Mouse (Mus musculus): ENCODE data around the gene Ifna13.

Gene Ifna13

GRCm38 (mm10) chr4:88644359-88644758 is at the start of gene Ifna13:
Gene Ifna13 (minus strand): TSS chr4:88644459.
- DNase-seq (ENCODE audit: low read depth in 2 of 2, low spot score in 2 of 2): no peak

- DNase-seq (ENCODE audit: low read depth in 2 of 2, low spot score in 2 of 2): peak in 1 of 2 experiments; percentile 18
Observed at GRCm38 (mm10) chr4:88693392-88693791, 49.1 kb upstream of the Ifna13 start.

GRCm38 (mm10) chr4:88692537-88692936 is 48.3 kb upstream of the Ifna13 start:
- DNase-seq (ENCODE audit: low read depth in 2 of 2, low spot score in 2 of 2): peak; percentile 31 to 44

DNA sequence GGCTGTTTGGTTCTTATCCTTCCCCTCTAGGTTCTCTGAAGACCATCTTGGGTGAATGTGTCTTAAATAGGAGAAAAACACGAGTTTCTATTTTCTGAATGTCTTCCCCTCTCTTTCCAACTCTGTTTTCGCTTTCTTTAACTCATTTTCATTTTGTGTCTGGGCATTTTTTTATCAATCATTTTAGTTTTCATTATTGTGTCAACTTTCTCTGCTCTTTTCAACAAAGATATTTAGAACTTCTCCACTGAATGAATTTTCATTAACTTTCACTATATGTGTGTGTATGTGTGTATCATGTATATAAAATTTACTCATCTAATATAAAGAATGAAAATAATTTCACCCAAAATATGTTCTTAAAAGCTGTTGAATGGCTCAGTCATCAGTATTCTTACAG is 47.0 kb upstream of the Ifna13 start, which contains the start of gene Ifnab:
Gene Ifnab (minus strand): TSS at position 101 of the 400 bp plus-strand sequence.
- no peak for DNase-seq (ENCODE audit: low read depth in 2 of 2, low spot score in 2 of 2)

- DNase-seq (ENCODE audit: low read depth in 2 of 2, low spot score in 2 of 2): no peak
Observed at GRCm38 (mm10) chr4:88683812-88684211, 39.6 kb upstream of the Ifna13 start, which contains the start of gene Ifna2. Gene Ifna2 (minus strand): TSS chr4:88683912.

DNA sequence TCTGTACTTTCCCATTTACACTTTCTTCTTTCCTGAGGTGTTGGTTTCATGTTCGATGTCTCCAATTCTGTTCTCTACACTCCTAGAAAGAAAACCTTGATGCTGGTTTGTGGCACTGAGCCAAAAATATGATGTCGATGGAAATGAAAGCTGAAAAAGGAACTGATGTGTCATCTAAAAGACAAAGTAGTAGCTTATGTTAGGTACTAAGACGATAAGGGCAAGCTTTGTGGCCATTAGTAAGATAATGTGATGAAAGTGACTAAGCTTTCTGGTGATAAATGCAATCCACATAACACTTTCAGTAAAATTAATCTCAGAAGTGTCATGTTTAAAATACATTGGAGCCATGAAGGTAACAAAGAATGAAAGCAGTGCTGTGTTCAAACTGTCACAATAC is 37.1 kb upstream of the Ifna13 start:
- DNase-seq (ENCODE audit: low read depth in 2 of 2, low spot score in 2 of 2): no peak

GRCm38 (mm10) chr4:88680362-88680761 is 36.1 kb upstream of the Ifna13 start:
- peak; percentile 17 to 41 for DNase-seq (ENCODE audit: low read depth in 2 of 2, low spot score in 2 of 2)

DNA sequence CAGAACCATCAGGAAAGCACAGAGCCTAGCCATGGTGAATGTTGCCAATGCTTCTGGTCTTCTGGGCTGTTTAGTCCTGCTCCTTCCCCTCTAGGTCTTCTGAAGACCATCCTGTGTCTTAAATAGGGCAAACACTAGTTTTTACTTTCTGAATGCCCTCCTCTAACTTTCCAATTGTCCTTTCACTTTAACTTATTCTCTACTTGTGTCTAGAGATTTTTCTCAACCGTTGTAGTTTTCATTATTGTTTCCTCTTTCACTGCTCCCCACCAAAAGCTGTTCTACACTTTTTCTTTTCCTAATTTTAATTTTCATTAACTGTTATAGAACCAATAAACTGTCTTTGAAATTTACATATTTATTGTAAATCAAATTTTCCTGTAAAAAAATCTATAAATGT is 32.6 kb upstream of the Ifna13 start, which contains the start of gene Ifna16:
Gene Ifna16 (minus strand): TSS at position 101 of the 400 bp plus-strand sequence.
- no peak for DNase-seq (ENCODE audit: low read depth in 2 of 2, low spot score in 2 of 2)

- DNase-seq (ENCODE audit: low read depth in 2 of 2, low spot score in 2 of 2): no peak
Observed at GRCm38 (mm10) chr4:88655461-88655860, 11.2 kb upstream of the Ifna13 start.

DNA sequence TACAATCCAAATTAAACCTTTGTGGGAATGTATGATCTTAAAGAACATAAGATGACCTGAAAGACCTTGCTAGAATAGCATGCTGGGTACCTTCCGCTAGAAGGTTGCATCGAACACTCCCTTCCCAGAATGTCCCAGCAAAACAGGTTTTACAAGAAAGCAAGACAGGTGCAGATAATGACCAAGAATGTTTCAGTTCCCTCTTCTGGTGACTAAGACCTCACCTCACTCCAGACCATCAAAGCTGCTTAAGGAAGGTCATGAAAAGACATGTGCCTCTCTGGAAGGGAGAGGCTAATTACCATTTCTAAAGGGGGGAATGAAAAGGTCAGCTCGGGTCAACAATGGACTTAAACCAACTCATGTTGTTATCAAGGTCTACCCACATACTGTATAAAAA is 9.4 kb upstream of the Ifna13 start:
- no peak for DNase-seq (ENCODE audit: low read depth in 2 of 2, low spot score in 2 of 2)

DNA sequence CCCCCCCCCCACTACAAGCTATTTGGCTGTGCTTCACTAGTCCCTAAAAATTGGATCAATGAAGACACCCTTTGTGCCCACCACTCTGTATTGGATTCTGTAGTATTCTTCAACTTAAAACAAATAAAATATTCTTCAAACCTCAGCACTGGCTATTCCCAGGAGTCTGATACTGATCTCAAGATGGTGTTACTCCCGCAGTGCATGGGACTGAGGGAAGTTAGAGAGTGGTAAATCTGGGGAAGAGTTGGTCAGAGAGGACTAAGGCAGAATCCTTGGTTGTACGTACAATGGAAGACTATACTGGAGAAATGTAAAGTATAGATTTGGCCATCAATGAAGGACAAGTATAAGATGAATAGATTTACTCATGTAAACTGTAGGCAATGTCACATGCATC is 1.7 kb downstream of the Ifna13 start:
- no peak for DNase-seq (ENCODE audit: low read depth in 2 of 2, low spot score in 2 of 2)

DNA sequence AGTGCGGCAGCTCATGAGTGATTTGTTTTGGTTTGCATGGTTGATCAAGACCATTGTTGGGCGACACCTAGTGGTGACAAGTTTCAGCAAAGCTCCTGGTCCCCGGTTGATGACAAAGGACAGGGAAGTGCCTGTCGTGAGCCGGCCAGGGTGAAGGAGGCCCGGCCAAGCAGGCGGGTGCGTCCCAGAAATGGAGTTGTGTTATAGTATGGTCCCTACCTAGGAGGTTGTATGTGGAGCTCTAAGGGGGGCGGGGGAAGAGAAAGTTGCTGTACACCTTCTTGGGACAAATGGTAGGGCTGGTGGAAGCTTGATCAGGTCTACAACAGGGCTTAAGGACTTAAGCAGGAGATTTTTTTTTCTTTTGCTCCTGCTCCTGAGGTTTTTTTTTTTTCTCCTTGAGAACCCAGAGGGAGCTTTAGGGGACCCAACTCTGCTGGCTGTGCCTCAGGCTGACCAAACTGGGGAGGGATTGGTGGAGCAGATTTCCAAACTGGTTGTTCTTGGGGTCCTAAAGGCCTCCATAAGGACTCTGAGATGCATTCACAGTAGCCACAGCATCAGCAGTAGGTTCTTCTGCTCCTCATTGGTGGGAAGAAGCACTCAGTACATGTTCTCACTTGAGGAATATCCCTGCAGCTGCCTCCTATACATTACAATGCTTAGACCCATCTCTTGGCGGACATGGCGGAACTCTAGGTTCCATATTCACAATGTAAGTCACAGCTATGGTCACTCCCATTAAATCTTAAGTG is 3.0 kb downstream of the Ifna13 start:
- peak; percentile 90 to 95 for DNase-seq (ENCODE audit: low read depth in 2 of 2, low spot score in 2 of 2)

GRCm38 (mm10) chr4:88640704-88641076 is 3.6 kb downstream of the Ifna13 start:
- DNase-seq (ENCODE audit: low read depth in 2 of 2, low spot score in 2 of 2): no peak

- DNase-seq (ENCODE audit: low read depth in 2 of 2, low spot score in 2 of 2): no peak
Observed at GRCm38 (mm10) chr4:88634311-88634710, 9.9 kb downstream of the Ifna13 start, which contains the start of gene C87499. Gene C87499 (minus strand): TSS chr4:88634411.

- DNase-seq (ENCODE audit: low read depth in 2 of 2, low spot score in 2 of 2): no peak
Observed at GRCm38 (mm10) chr4:88603276-88603675, 41.0 kb downstream of the Ifna13 start, which contains the start of gene Ifna12. Gene Ifna12 (minus strand): TSS chr4:88603376.

Data from CD8-positive naive resting alpha-beta T cell, adult 2 months (primary cell).